Mouse (Mus musculus) cortical plate, adult 2 months (tissue): ENCODE results near the gene Tle4. TPM values are rescaled to one million over a fixed set of nuclear protein-coding genes. Genes with fewer than 3 reads are reported as not detected.

Experiments
- H3K27ac ChIP-seq: fragments of 200-500 bp; 2 replicates; pipeline ENCODE4 v1.5.1; 2012; ENCODE audit warnings: low read length, control low read depth, inconsistent platforms; ENCODE audit not compliant: insufficient read depth
- H3K4me1 ChIP-seq: fragments of 200-500 bp; 2 replicates; pipeline ENCODE4 v1.6.1; 2011; ENCODE audit warnings: low read length; ENCODE audit not compliant: control insufficient read depth, insufficient read depth
- H3K4me3 ChIP-seq: fragments of 200-500 bp; 2 replicates; pipeline ENCODE4 v1.5.1; 2011; ENCODE audit warnings: mild to moderate bottlenecking, low read length, control low read depth; ENCODE audit not compliant: insufficient read depth
- CTCF ChIP-seq: fragments of 200-500 bp; IDR thresholded peaks from 2 replicates; pipeline ENCODE4 v1.5.1; 2011; ENCODE audit warnings: mild to moderate bottlenecking, control low read depth, low read length; ENCODE audit not compliant: insufficient read depth; ENCODE audit errors: extremely low read depth
- POLR2A ChIP-seq: fragments of 200-500 bp; IDR thresholded peaks from 2 replicates; pipeline ENCODE4 v1.6.1; 2011; ENCODE audit warnings: mild to moderate bottlenecking, low read length, control low read depth; ENCODE audit not compliant: insufficient read depth; ENCODE audit errors: extremely low read depth
- polyA plus RNA-seq: library from polyadenylated mRNA; depleted of rRNA; stranded (reverse); fragments of >200 nt; gene quantifications from 2 replicates; pipeline ENCODE4 v1.2.3, GENCODE M21; 2012

Gene Tle4
- polyA plus RNA-seq, 1 experiment: 34.2 TPM

DNA sequence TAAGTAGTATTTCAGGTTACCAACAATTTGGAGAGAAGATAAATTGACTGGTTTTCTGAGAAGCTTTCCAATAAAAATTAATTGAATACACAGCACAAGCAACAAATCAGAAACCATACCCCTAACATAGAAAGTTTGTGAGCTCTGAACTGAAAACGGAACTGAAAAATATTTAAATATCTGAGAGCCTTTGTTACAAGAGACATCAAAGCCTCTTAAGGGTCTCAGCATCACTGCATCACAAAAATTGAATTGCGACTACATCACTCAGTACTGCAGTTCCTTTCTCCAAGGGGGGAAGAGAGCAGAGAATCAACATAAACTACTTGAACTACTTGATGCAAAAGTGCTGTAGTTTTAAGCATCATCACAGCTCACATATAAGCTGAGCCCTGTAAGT lies 61.2 kb downstream of the Tle4 start:
- H3K4me1 ChIP-seq: peaks cover 2% of the 10 kb centered on the region; the same call in 1 of the 2 replicates
- no peak overlapping the region for H3K27ac ChIP-seq
- H3K4me3 ChIP-seq: no peak overlapping the region
- TF ChIP-seq POLR2A (no peak), CTCF (no peak)

GRCm38 (mm10) chr19:14534447-14534846 lies 63.4 kb downstream of the Tle4 start:
- Histone ChIP-seq H3K4me1 (peaks cover 2% of the 10 kb centered on the region; the same call in 1 of the 2 replicates), H3K4me3 (no peak overlapping the region), H3K27ac (no peak overlapping the region)
- TF ChIP-seq POLR2A: no peak
- TF ChIP-seq CTCF: no peak

DNA sequence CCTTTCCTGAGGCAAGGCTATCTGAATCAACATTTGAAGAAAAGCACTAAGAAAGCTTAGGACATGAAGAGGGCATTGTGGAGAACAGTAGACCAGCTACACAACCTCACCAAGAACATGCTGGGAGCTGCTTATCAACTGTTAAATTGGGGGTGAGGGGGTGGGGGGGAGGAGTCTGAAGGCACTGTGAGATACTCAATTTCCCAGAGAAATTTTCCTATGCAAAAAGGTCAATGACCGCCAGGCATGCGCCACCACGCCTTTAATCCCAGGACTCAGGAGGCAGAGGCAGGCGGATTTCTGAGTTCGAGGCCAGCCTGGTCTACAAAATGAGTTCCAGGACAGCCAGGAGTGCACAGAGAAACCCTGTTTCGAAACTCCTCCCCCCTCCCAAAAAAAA lies 65.0 kb downstream of the Tle4 start:
- no peaks in the 10 kb centered on the region for H3K4me1 ChIP-seq
- H3K27ac ChIP-seq: no peak overlapping the region
- no peak for TF ChIP-seq CTCF
- TF ChIP-seq POLR2A: no peak
- no peak overlapping the region for H3K4me3 ChIP-seq

DNA sequence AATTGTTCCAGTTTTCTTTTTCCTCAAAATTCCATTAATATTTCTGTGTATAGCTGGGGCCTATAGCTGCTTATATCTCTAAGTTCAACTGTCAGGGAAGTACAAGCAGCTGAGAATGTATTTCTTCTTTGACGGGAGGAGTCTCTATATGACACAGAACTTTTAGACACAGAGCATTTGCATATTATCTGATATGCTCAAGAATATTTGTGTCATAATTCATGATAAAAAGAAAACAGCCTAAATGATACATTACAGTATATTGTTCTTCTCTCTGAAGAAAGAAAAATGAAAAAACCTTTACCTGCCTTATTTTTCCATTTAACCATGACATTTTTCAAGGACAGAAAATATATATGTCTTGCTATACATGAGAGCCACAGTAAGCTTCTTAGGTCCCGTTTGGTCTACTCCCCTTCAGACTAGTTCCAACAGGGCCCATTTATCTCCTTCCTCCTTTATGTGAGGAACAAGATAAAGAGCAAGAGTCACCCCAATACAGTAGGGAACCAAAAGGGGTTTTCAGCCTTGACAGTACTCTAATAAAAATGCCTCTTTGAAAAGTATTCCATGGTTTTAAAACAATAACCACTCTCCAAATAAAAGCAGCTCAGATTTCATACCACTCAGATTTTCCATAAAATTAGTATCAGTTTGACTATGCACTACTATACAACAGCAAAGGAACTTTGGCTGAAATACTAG lies 77.6 kb downstream of the Tle4 start:
- TF ChIP-seq CTCF: no peak
- TF ChIP-seq POLR2A: no peak
- Histone ChIP-seq H3K27ac (no peak overlapping the region), H3K4me1 (no peaks in the 10 kb centered on the region), H3K4me3 (no peak overlapping the region)

GRCm38 (mm10) chr19:14519186-14519585 lies 78.7 kb downstream of the Tle4 start:
- no peak for TF ChIP-seq POLR2A
- Histone ChIP-seq H3K4me1 (no peaks in the 10 kb centered on the region; the same call in 1 of the 2 replicates), H3K4me3 (no peak overlapping the region), H3K27ac (no peak overlapping the region)

DNA sequence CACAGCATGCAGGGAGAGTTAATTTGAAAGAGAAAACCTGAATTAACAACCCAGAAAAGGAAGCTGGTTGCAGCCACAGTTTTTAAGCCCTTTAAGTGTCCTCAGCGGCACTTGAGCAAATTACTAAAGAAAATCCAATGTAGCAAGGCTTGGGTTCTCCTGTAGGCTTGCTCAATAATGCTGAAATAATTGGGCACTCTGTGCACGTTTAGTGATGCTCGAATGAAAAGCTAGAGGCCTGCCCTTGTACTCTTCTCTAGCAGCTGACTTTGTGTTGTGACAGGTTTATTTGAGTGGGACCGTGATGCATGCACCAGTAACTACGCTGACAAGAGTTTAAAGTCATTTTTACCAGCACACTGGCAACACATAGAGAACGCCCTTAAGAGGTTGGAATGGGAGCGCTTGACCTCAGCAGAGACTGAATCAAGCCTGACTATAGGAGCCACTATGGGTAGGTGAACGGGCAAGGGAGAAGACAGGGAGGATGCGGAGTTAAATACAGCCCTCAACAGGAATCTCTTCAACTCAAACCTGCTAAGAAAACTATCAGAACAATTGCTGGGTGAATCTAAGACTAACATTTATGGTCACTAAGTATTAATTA lies 79.3 kb downstream of the Tle4 start:
- Histone ChIP-seq H3K27ac (no peak overlapping the region), H3K4me1 (no peaks in the 10 kb centered on the region; the same call in 1 of the 2 replicates), H3K4me3 (no peak overlapping the region)
- TF ChIP-seq POLR2A (no peak), CTCF (no peak)

DNA sequence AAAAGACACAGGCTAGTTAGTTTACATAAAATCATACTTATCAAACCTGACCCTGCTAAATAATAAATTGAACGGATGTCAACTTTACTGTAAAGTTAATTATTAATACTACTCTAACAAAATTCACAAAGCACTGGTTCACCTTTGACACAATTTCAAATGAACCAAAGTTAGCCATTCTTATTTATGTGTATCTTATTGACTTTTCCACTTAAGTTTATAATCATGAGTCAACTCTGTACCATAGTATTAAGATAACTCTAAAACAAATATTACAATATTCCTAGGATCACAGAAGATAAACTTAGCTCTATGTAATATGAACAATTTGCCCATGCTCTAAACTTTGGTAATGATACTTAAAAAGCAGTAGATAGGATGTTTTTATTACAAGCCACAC lies 81.4 kb downstream of the Tle4 start:
- no peak overlapping the region for H3K27ac ChIP-seq

GRCm38 (mm10) chr19:14508819-14509218 lies 89.0 kb downstream of the Tle4 start:
- no peak overlapping the region for H3K27ac ChIP-seq
- no peak for TF ChIP-seq CTCF
- TF ChIP-seq POLR2A: no peak
- peaks cover 2% of the 10 kb centered on the region; the same call in 1 of the 2 replicates for H3K4me1 ChIP-seq
- H3K4me3 ChIP-seq: no peak overlapping the region

More for the DNA sequence above, 81.4 kb downstream of the Tle4 start:
- H3K4me1 ChIP-seq: no peaks in the 10 kb centered on the region; the same call in 1 of the 2 replicates
- no peak overlapping the region for H3K4me3 ChIP-seq
- no peak for TF ChIP-seq CTCF
- TF ChIP-seq POLR2A: no peak

- Histone ChIP-seq H3K4me1 (peaks cover 2% of the 10 kb centered on the region; the same call in 1 of the 2 replicates), H3K27ac (no peak overlapping the region), H3K4me3 (no peak overlapping the region)
- TF ChIP-seq CTCF (no peak), POLR2A (no peak)
Measured at GRCm38 (mm10) chr19:14507911-14508310, 89.9 kb downstream of the Tle4 start.

DNA sequence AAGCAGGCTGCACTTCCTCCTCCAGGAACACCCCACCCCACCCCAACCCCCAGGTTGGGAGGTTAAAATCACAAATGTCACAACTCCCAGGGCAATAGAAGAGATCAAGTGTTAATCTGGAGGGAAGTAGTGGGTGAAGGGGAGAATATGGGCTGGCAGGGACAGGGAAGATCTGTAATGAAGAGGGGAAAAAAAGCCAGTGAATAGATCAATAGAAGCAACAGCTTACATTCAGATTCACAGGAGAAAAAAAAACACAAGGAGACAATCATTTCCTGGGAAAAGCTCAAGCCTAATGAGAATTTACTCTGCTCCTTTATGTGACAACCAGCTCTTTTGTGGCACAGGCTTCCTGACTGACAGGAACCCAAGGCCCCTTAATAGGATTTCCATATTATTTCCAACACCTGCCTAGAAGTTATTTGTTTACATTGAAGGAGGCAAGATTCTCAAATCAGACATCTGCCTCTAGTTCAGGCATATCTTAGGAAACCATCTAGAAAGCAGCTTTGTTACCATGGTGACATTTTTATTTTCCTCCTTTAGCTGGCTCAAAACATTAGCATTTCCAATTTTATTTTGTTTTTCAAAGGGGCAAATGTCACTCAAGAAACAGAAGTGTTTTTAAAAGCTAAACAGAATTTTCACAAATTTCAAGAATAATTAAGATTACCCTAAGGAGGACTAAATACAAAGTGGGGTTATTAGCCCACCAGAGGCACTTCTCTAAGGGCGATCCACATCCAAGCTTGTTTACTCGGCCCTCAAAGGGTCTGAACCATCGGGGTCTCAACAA lies 90.8 kb downstream of the Tle4 start:
- Histone ChIP-seq H3K4me3 (no peak overlapping the region), H3K27ac (peak overlapping the region; percentile 71), H3K4me1 (peaks cover 4% of the 10 kb centered on the region; the same call in 1 of the 2 replicates)
- no peak for TF ChIP-seq POLR2A
- no peak for TF ChIP-seq CTCF
